Mouse (Mus musculus): Measurements from ENCODE around the gene Sorcs3. TPM values are rescaled to one million over a fixed set of nuclear protein-coding genes. Genes with fewer than 3 reads are reported as not detected.

Gene Sorcs3
- polyA plus RNA-seq, 1 experiment from 2014 or later: 6.6 TPM

DNA sequence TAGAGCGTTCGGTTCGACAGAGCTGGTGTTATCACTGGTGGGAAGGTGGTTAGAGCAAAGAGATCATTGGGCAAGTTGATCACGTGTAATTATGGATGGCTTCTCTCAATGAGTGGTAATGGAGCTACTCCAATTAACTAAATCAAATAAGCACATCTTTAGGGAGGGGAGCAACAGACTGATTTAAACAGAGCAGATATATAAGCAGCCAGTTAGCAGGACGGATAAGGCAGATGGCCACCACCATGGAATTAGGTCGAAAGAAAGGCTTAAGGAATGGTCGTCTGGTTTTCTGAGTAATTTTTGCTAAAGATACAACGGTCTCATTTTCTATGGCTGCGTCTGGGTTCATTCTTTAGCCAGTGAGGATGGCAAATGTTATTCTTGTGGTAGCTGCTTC lies 549.3 kb downstream of the Sorcs3 start:
- no peak for ATAC-seq (ENCODE audit: low FRiP score, low read depth)
- Histone ChIP-seq H3K4me1 (no peaks in the 10 kb centered on the region), H3K36me3 (no peaks in the 10 kb centered on the region), H3K4me3 (no peak overlapping the region), H3K9me3 (no peaks in the 10 kb centered on the region), H3K4me2 (replicated peaks) (no peak overlapping the region), H3K9ac (replicated peaks) (no peak overlapping the region), H3K27me3 (no peaks in the 10 kb centered on the region), H3K27ac (replicated peaks) (no peak overlapping the region)
- WGBS: 79% methylated on average over 9 of the region's 9 CpGs

- no peaks in the 10 kb centered on the region for H3K4me1 ChIP-seq
- no peak overlapping the region for H3K4me3 ChIP-seq
- 65% methylated on average over 6 of the region's 6 CpGs for WGBS
- no peak overlapping the region for H3K9ac ChIP-seq (replicated peaks)
- no peaks in the 10 kb centered on the region for H3K36me3 ChIP-seq
- no peaks in the 10 kb centered on the region for H3K9me3 ChIP-seq
- H3K27me3 ChIP-seq: no peaks in the 10 kb centered on the region
- H3K27ac ChIP-seq (replicated peaks): no peak overlapping the region
- H3K4me2 ChIP-seq (replicated peaks): no peak overlapping the region
- ATAC-seq (ENCODE audit: low FRiP score, low read depth): no peak
Measured at GRCm38 (mm10) chr19:48756831-48757230, 551.0 kb downstream of the Sorcs3 start.

DNA sequence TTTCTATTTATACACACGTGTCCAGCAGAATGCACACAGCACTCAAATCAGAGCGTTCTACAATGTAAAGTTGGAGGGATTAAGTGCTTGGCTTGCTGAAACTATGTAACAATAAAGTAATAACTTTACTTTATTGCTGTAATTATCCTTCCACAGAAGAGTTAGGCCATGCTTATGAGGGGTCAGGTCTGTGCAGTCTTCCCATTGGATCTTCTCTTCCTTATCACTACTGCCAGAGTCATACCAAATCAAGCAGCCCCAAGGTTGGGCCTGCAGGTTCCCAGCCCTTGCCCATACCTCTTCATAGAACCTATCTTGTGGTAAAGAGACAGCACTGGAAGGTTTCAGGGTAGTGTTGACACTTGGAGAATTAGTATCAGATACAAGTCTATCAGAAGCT lies 560.7 kb downstream of the Sorcs3 start:
- Histone ChIP-seq H3K9me3 (no peaks in the 10 kb centered on the region), H3K4me2 (replicated peaks) (no peak overlapping the region), H3K36me3 (no peaks in the 10 kb centered on the region), H3K27me3 (no peaks in the 10 kb centered on the region), H3K4me1 (peaks cover 7% of the 10 kb centered on the region; the same call in 1 of the 2 replicates), H3K4me3 (no peak overlapping the region), H3K9ac (replicated peaks) (no peak overlapping the region), H3K27ac (replicated peaks) (no peak overlapping the region)
- 92% methylated on average over 2 of the region's 2 CpGs for WGBS
- no peak for ATAC-seq (ENCODE audit: low FRiP score, low read depth)

GRCm38 (mm10) chr19:48771565-48771964 lies 565.7 kb downstream of the Sorcs3 start:
- Histone ChIP-seq H3K9ac (replicated peaks) (no peak overlapping the region), H3K9me3 (no peaks in the 10 kb centered on the region), H3K36me3 (no peaks in the 10 kb centered on the region), H3K4me2 (replicated peaks) (no peak overlapping the region), H3K27ac (replicated peaks) (no peak overlapping the region), H3K4me1 (no peaks in the 10 kb centered on the region), H3K27me3 (no peaks in the 10 kb centered on the region), H3K4me3 (no peak overlapping the region)
- 55% methylated on average over 2 of the region's 2 CpGs for WGBS
- no peak for ATAC-seq (ENCODE audit: low FRiP score, low read depth)

- H3K27me3 ChIP-seq: no peaks in the 10 kb centered on the region
- H3K9ac ChIP-seq (replicated peaks): no peak overlapping the region
- no peak overlapping the region for H3K27ac ChIP-seq (replicated peaks)
- no peak for ATAC-seq (ENCODE audit: low FRiP score, low read depth)
- no peak overlapping the region for H3K4me3 ChIP-seq
- 84% methylated on average over 3 of the region's 3 CpGs for WGBS
- H3K36me3 ChIP-seq: no peaks in the 10 kb centered on the region
- no peaks in the 10 kb centered on the region for H3K4me1 ChIP-seq
- no peak overlapping the region for H3K4me2 ChIP-seq (replicated peaks)
- no peaks in the 10 kb centered on the region for H3K9me3 ChIP-seq
Measured at GRCm38 (mm10) chr19:48779095-48779765, 573.4 kb downstream of the Sorcs3 start.

- no peaks in the 10 kb centered on the region for H3K9me3 ChIP-seq
- WGBS: 87% methylated on average over 2 of the region's 2 CpGs
- H3K4me2 ChIP-seq (replicated peaks): no peak overlapping the region
- ATAC-seq (ENCODE audit: low FRiP score, low read depth): no peak
- no peaks in the 10 kb centered on the region for H3K36me3 ChIP-seq
- no peak overlapping the region for H3K4me3 ChIP-seq
- H3K4me1 ChIP-seq: no peaks in the 10 kb centered on the region
- H3K9ac ChIP-seq (replicated peaks): no peak overlapping the region
- H3K27me3 ChIP-seq: no peaks in the 10 kb centered on the region
- H3K27ac ChIP-seq (replicated peaks): no peak overlapping the region
Measured at GRCm38 (mm10) chr19:48780813-48781212, 575.0 kb downstream of the Sorcs3 start.

DNA sequence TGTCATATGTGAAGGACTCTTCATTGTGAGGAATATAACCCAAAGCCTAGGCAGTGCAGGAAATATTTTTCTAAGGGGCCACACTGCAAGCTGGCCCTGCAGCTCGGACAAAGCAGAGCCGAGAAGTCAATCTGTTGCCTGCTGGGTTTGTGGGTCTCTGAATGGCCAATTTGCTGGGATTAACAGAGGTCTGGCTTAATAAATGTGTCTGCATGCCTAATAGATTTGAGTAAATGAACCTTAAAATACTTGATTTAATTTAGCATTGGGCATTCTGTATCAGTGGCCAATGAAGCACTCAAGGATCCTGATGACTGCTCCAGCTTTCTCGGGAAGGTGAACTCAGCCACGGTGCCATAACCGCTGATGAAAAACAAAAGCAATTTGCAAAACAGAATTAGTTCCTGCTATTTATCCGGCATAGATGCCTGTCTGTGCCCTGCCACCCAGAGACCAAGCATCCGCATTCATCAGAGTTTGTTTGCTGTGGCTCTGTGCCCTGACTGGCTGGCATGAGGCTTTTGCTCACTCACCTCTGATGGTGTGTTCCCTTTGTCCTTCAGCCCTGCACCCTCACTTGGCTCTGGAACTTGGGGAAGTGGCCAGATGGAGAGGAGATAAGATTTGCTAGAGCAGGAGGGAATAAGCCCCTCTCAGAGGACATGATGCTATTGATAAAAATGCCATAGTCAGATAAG lies 576.3 kb downstream of the Sorcs3 start:
- Histone ChIP-seq H3K36me3 (no peaks in the 10 kb centered on the region), H3K9ac (replicated peaks) (no peak overlapping the region), H3K4me2 (replicated peaks) (no peak overlapping the region), H3K27ac (replicated peaks) (no peak overlapping the region), H3K4me1 (no peaks in the 10 kb centered on the region), H3K9me3 (no peaks in the 10 kb centered on the region), H3K4me3 (no peak overlapping the region), H3K27me3 (no peaks in the 10 kb centered on the region)
- WGBS: 40% methylated on average over 7 of the region's 7 CpGs
- no peak for ATAC-seq (ENCODE audit: low FRiP score, low read depth)

- no peak overlapping the region for H3K4me2 ChIP-seq (replicated peaks)
- WGBS: 89% methylated on average over 4 of the region's 4 CpGs
Measured at GRCm38 (mm10) chr19:48787269-48787668, 581.4 kb downstream of the Sorcs3 start.

DNA sequence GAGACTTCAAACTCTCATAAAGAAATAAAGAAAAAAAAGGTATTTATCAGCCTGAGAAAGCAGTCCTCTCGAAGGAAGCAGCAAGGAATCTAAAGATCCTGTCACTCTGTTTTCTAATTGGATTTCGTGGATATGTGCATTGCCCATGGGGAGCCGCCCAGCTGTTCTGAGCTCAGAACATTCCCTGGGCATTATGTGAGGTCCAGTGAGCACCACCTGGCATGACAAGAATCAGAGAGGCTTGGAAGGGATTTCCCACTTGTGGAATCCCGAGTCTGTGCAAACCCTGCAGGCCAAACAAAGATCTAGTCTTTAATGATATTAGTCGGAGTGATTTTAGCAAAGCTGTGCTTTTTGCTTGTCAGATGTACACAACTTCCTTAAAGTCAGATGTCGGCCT lies 598.7 kb downstream of the Sorcs3 start:
- Histone ChIP-seq H3K9ac (replicated peaks) (no peak overlapping the region), H3K27ac (replicated peaks) (no peak overlapping the region), H3K4me2 (replicated peaks) (no peak overlapping the region), H3K36me3 (no peaks in the 10 kb centered on the region), H3K27me3 (no peaks in the 10 kb centered on the region), H3K4me1 (peaks cover 8% of the 10 kb centered on the region), H3K9me3 (no peaks in the 10 kb centered on the region), H3K4me3 (no peak overlapping the region)
- ATAC-seq (ENCODE audit: low FRiP score, low read depth): peak; percentile 52; the same call in 1 of the 2 replicates
- 9% methylated on average over 6 of the region's 6 CpGs for WGBS

More at GRCm38 (mm10) chr19:48787269-48787668, 581.4 kb downstream of the Sorcs3 start:
- Histone ChIP-seq H3K9ac (replicated peaks) (no peak overlapping the region), H3K27ac (replicated peaks) (no peak overlapping the region), H3K4me3 (no peak overlapping the region), H3K36me3 (no peaks in the 10 kb centered on the region), H3K9me3 (no peaks in the 10 kb centered on the region), H3K27me3 (no peaks in the 10 kb centered on the region), H3K4me1 (no peaks in the 10 kb centered on the region)
- ATAC-seq (ENCODE audit: low FRiP score, low read depth): no peak

DNA sequence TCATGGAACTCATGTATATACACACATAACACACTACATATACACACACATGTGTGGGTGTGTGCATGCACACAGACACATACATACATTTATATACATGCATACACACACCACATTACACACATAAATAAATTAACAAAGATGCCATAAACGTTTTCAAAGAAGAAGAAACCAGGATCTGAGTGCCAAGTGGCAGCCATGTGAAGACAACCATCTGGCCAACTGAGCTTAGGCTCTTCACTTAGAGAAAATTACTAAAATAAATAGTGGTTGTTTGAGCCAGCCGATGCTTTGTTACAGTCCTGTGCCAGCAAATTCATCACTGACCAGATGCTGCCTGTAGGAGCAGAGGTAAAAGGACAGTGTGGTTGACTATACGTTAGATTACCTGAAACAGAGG lies 605.7 kb downstream of the Sorcs3 start:
- Histone ChIP-seq H3K9me3 (no peaks in the 10 kb centered on the region), H3K9ac (replicated peaks) (no peak overlapping the region), H3K27me3 (no peaks in the 10 kb centered on the region), H3K27ac (replicated peaks) (no peak overlapping the region), H3K4me1 (no peaks in the 10 kb centered on the region), H3K4me2 (replicated peaks) (no peak overlapping the region), H3K4me3 (no peak overlapping the region), H3K36me3 (no peaks in the 10 kb centered on the region)
- WGBS: 80% methylated on average over 3 of the region's 3 CpGs
- ATAC-seq (ENCODE audit: low FRiP score, low read depth): no peak

DNA sequence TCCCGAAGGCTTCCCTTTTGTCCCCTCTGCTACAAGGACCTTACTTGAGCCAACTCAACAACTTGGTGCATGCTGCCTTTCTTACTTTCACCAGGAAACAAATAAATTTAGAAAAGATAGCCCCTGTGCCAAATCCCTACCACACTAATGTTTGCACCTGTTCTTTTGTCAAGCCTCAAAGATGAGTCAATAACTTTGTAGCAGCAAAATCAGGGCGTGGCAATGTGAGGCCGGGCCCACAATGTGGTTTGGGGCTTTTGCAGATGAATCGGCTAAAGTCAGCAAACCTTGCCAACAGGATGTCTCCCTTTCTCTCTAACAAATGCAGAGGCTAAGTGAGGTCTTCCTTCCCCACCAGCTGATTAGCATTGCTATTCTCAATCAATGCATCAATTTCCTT lies 608.0 kb downstream of the Sorcs3 start:
- no peak for ATAC-seq (ENCODE audit: low FRiP score, low read depth)
- 93% methylated on average over 4 of the region's 4 CpGs for WGBS
- H3K4me2 ChIP-seq (replicated peaks): no peak overlapping the region

DNA sequence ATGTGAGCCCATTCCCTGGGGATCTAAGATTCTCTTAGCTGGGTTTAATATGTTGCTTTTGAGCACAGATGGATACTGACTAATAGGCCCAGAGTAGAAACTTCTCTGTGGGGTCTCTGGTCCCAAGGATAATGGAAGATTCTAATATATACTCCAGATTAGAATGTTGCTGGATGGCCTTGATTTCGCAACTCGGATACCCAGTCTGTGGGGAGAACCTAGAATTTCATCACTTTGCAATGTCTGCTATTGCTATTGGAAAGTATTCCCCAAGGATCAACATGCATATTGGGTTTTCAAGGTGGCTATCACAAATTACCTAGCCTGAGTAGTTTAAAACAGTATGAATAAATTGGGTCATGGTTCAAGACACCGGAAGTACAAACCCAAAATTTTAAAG lies 609.2 kb downstream of the Sorcs3 start:
- H3K27me3 ChIP-seq: no peaks in the 10 kb centered on the region

More for the DNA sequence above, 608.0 kb downstream of the Sorcs3 start:
- H3K27me3 ChIP-seq: no peaks in the 10 kb centered on the region
- no peak overlapping the region for H3K4me3 ChIP-seq
- H3K36me3 ChIP-seq: no peaks in the 10 kb centered on the region
- no peaks in the 10 kb centered on the region for H3K9me3 ChIP-seq
- no peak overlapping the region for H3K27ac ChIP-seq (replicated peaks)
- no peak overlapping the region for H3K9ac ChIP-seq (replicated peaks)
- H3K4me1 ChIP-seq: no peaks in the 10 kb centered on the region

More for the DNA sequence above, 609.2 kb downstream of the Sorcs3 start:
- Histone ChIP-seq H3K4me3 (no peak overlapping the region), H3K36me3 (no peaks in the 10 kb centered on the region), H3K4me2 (replicated peaks) (no peak overlapping the region), H3K27ac (replicated peaks) (no peak overlapping the region), H3K9me3 (no peaks in the 10 kb centered on the region), H3K9ac (replicated peaks) (no peak overlapping the region), H3K4me1 (no peaks in the 10 kb centered on the region)
- ATAC-seq (ENCODE audit: low FRiP score, low read depth): no peak
- WGBS: 96% methylated on average over 3 of the region's 3 CpGs
